8 mouse cellular contexts compared by ENCODE assay signal in genomic region chr2:131847501-131848359, GRCm38 (mm10). TPM values are rescaled to one million over a fixed set of nuclear protein-coding genes. Genes with fewer than 3 reads are reported as not detected.
DNase-seq lines count a peak whose midpoint lies in the region; ATAC-seq lines count a peak whose summit lies in the region.

No protein-coding gene starts in this region.

- no peak for DNase-seq in lung, postnatal 4 days
- peak; percentile 93 for DNase-seq in forebrain, embryonic 14.5 days (ENCODE audit: low spot score)
- peak; percentile 56 for DNase-seq in layer of hippocampus, adult 9-10 months (ENCODE audit: low spot score)
- peak; percentile 17 for DNase-seq in lung, postnatal 10 days
- peak; percentile 69 to 73 for DNase-seq in right cerebral cortex, postnatal 36 days (ENCODE audit: low spot score in 2 of 2)
- DNase-seq in cerebellum, adult 18-20 months, result no peak
- DNase-seq in spleen, adult 18-20 months, result no peak

- 11% methylated on average over 10 of the region's 10 CpGs for WGBS in lung, embryonic 15.5 days
- WGBS in forebrain, embryonic 14.5 days, result 3% methylated on average over 10 of the region's 10 CpGs

- H3K27ac ChIP-seq in lung, embryonic 15.5 days, result no peak overlapping the region
- peak overlapping the region; percentile 78 for H3K27ac ChIP-seq in forebrain, embryonic 14.5 days (ENCODE audit: low read depth, low read length)

- peaks cover 20% of the 10 kb centered on the region for H3K4me1 ChIP-seq in lung, embryonic 15.5 days
- peaks cover 17% of the 10 kb centered on the region for H3K4me1 ChIP-seq in forebrain, embryonic 14.5 days (ENCODE audit: control insufficient read depth, insufficient read depth, low read length)

- 0 out of 2 replicates have a peak overlapping the region, but pooled peaks have one; percentile 8 for H3K4me2 ChIP-seq in lung, embryonic 15.5 days
- peak overlapping the region; percentile 40 for H3K4me2 ChIP-seq in forebrain, embryonic 14.5 days (ENCODE audit: low read length)

- H3K9ac ChIP-seq in lung, embryonic 15.5 days, result no peak overlapping the region
- peak overlapping the region; percentile 17; the same call in 1 of the 2 replicates for H3K9ac ChIP-seq in forebrain, embryonic 14.5 days (ENCODE audit: low read length)

- H3K9me3 ChIP-seq in lung, embryonic 15.5 days, result no peaks in the 10 kb centered on the region
- no peaks in the 10 kb centered on the region for H3K9me3 ChIP-seq in forebrain, embryonic 14.5 days (replicated peaks; ENCODE audit: control insufficient read depth, low read length)

- H3K36me3 ChIP-seq in lung, embryonic 15.5 days, result no peaks in the 10 kb centered on the region
- no peaks in the 10 kb centered on the region for H3K36me3 ChIP-seq in forebrain, embryonic 14.5 days (ENCODE audit: control insufficient read depth, insufficient read depth, low read length)

- ATAC-seq in lung, embryonic 15.5 days (ENCODE audit: borderline replicate concordance, extremely low read depth, low FRiP score, low TSS enrichment), result peak; percentile 72; the same call in 1 of the 2 replicates
- peak; percentile 98 for ATAC-seq in forebrain, embryonic 14.5 days

- H3K27me3 ChIP-seq in lung, embryonic 15.5 days, result no peaks in the 10 kb centered on the region
- H3K27me3 ChIP-seq in forebrain, embryonic 14.5 days (replicated peaks; ENCODE audit: control insufficient read depth, insufficient read depth, low read length), result no peaks in the 10 kb centered on the region

- H3K4me3 ChIP-seq in lung, embryonic 15.5 days, result no peak overlapping the region
- H3K4me3 ChIP-seq in forebrain, embryonic 14.5 days (ENCODE audit: low read depth, low read length), result no peak overlapping the region

RNA-seq across cellular contexts. Expression of gene Erv3, which starts 11.8 kb away (rescaled TPM):
- not detected in 2 replicates for polyA plus RNA-seq in lung, embryonic 15.5 days (2015; fragmentation: Nextera tagmentation; extraction: Ambion mirVana)
- not detected in 2 replicates for polyA plus RNA-seq in forebrain, embryonic 14.5 days (2014; fragmentation: Nextera tagmentation; extraction: Ambion mirVana)

Comparison
In these comparisons a context has a peak if more than half of its experiments do, and no peak if none do; other contexts are left out.
1. DNase-seq: peak in forebrain, embryonic 14.5 days (single experiment), layer of hippocampus, adult 9-10 months (single experiment), lung, postnatal 10 days (single experiment) and right cerebral cortex, postnatal 36 days (2 of 2); none in lung, postnatal 4 days (0 of 2), cerebellum, adult 18-20 months (0 of 2) and spleen, adult 18-20 months (0 of 2).